ENCODE assay signal across 26 mouse cellular contexts in genomic region chr13:37021575-37021974, GRCm38 (mm10). TPM values are rescaled to one million over a fixed set of nuclear protein-coding genes. Genes with fewer than 3 reads are reported as not detected.
DNase-seq lines count a peak whose midpoint lies in the region; ATAC-seq and TF ChIP-seq lines count a peak whose summit lies in the region.
"Had no signal": no experiment of that assay in that cellular context is flagged by ENCODE, and none has a peak within 500 bp of the region (broad histone marks: within the 10 kb centered on the region; RNA-seq: fewer than 3 reads in every experiment).

No protein-coding gene starts in this region.

- H3K9me3 ChIP-seq in forebrain, embryonic 14.5 days (replicated peaks; ENCODE audit: control insufficient read depth, low read length) = no peaks in the 10 kb centered on the region
- H3K9me3 ChIP-seq in forebrain, postnatal 0 days (ENCODE audit: low read length) = no peaks in the 10 kb centered on the region
- H3K9me3 ChIP-seq: embryonic facial prominence, embryonic 15.5 days; forebrain, embryonic 10.5 days; forebrain, embryonic 15.5 days; G1E; heart, embryonic 13.5 days had no signal

- TF ChIP-seq POLR2A in thymus, adult 2 months (IDR thresholded peaks at IDR 0.05; ENCODE audit: control insufficient read depth, extremely low read depth, insufficient read depth, low read length, poor library complexity) = no peak

- H3K27me3 ChIP-seq in forebrain, embryonic 14.5 days (replicated peaks; ENCODE audit: control insufficient read depth, insufficient read depth, low read length) = no peaks in the 10 kb centered on the region
- H3K27me3 ChIP-seq in forebrain, postnatal 0 days (ENCODE audit: insufficient read depth, low read length) = no peaks in the 10 kb centered on the region
- H3K27me3 ChIP-seq in thymus, adult 2 months (ENCODE audit: control insufficient read depth, insufficient read depth, low read length) = no peaks in the 10 kb centered on the region
- H3K27me3 ChIP-seq: embryonic facial prominence, embryonic 15.5 days; forebrain, embryonic 15.5 days; heart, embryonic 13.5 days; Patski had no signal

- H3K36me3 ChIP-seq in forebrain, embryonic 14.5 days (ENCODE audit: control insufficient read depth, insufficient read depth, low read length) = no peaks in the 10 kb centered on the region
- H3K36me3 ChIP-seq in forebrain, postnatal 0 days (ENCODE audit: insufficient read depth) = no peaks in the 10 kb centered on the region
- H3K36me3 ChIP-seq in thymus, adult 2 months (ENCODE audit: control insufficient read depth, insufficient read depth, low read length) = 0 out of 2 replicates have a peak, but pooled peaks cover 3% of the 10 kb centered on the region
- H3K36me3 ChIP-seq: embryonic facial prominence, embryonic 15.5 days; forebrain, embryonic 10.5 days; forebrain, embryonic 15.5 days; G1E; heart, embryonic 13.5 days had no signal

- H3K27ac ChIP-seq in forebrain, embryonic 14.5 days (ENCODE audit: low read depth, low read length) = no peak overlapping the region
- no peak overlapping the region for H3K27ac ChIP-seq in forebrain, postnatal 0 days (ENCODE audit: low read depth, low read length)
- peak overlapping the region; percentile 2; the same call in 1 of the 2 replicates for H3K27ac ChIP-seq in thymus, adult 2 months (ENCODE audit: control insufficient read depth, insufficient read depth, low read length)
- H3K27ac ChIP-seq: embryonic facial prominence, embryonic 15.5 days; forebrain, embryonic 10.5 days; forebrain, embryonic 15.5 days; heart, embryonic 13.5 days had no signal

- no peak overlapping the region for H3K4me3 ChIP-seq in forebrain, embryonic 14.5 days (ENCODE audit: low read depth, low read length)
- no peak overlapping the region for H3K4me3 ChIP-seq in forebrain, postnatal 0 days (ENCODE audit: low read depth, low read length)
- H3K4me3 ChIP-seq in thymus, adult 2 months (ENCODE audit: control insufficient read depth, insufficient read depth, low read length) = no peak overlapping the region
- H3K4me3 ChIP-seq: embryonic facial prominence, embryonic 15.5 days; erythroblast, embryonic 14.5 days; forebrain, embryonic 10.5 days; forebrain, embryonic 15.5 days; heart, embryonic 13.5 days had no signal

- 85% methylated on average over 2 of the region's 2 CpGs for WGBS in forebrain, embryonic 14.5 days
- 67% methylated on average over 2 of the region's 2 CpGs for whole genome bisulfite sequencing in forebrain, postnatal 0 days
- WGBS in thymus, adult 2 months = 29% methylated on average over 2 of the region's 2 CpGs

- ATAC-seq in forebrain, embryonic 14.5 days = no peak
- ATAC-seq in forebrain, postnatal 0 days = no peak
- ATAC-seq: activated CD4-positive, CD25-positive, alpha-beta regulatory T cell, adult 4 months; CD4-positive, CD25-positive, alpha-beta regulatory T cell, adult 4 months; forebrain, embryonic 15.5 days; hindbrain, embryonic 16.5 days; inflammation-experienced regulatory T-cells, adult 6 months; Patski had no signal

- H3K4me1 ChIP-seq in forebrain, embryonic 14.5 days (ENCODE audit: control insufficient read depth, insufficient read depth, low read length) = no peaks in the 10 kb centered on the region
- H3K4me1 ChIP-seq in forebrain, postnatal 0 days (ENCODE audit: insufficient read depth) = no peaks in the 10 kb centered on the region
- peaks cover 6% of the 10 kb centered on the region for H3K4me1 ChIP-seq in thymus, adult 2 months (replicated peaks; ENCODE audit: control insufficient read depth, insufficient read depth, low read length)
- H3K4me1 ChIP-seq: embryonic facial prominence, embryonic 15.5 days; forebrain, embryonic 10.5 days; forebrain, embryonic 15.5 days; heart, embryonic 13.5 days had no signal

- no peak overlapping the region for H3K9ac ChIP-seq in forebrain, embryonic 14.5 days (ENCODE audit: low read length)
- no peak overlapping the region for H3K9ac ChIP-seq in forebrain, postnatal 0 days
- H3K9ac ChIP-seq: embryonic facial prominence, embryonic 15.5 days; forebrain, embryonic 15.5 days; heart, embryonic 13.5 days had no signal

- TF ChIP-seq CTCF in forebrain, postnatal 0 days (IDR thresholded peaks at IDR 0.05; ENCODE audit: low read depth) = no peak
- no peak for TF ChIP-seq CTCF in thymus, adult 2 months (IDR thresholded peaks at IDR 0.05; ENCODE audit: borderline replicate concordance, control insufficient read depth, extremely low read depth, insufficient read depth, low read length, poor library complexity)

- H3K4me2 ChIP-seq in forebrain, embryonic 14.5 days (ENCODE audit: low read length) = no peak overlapping the region
- H3K4me2 ChIP-seq in forebrain, postnatal 0 days (ENCODE audit: low read depth) = no peak overlapping the region
- H3K4me2 ChIP-seq: embryonic facial prominence, embryonic 15.5 days; forebrain, embryonic 15.5 days; heart, embryonic 13.5 days had no signal

- peak; percentile 10 for DNase-seq in forebrain, embryonic 14.5 days (ENCODE audit: low spot score)
- DNase-seq in forebrain, postnatal 0 days = no peak
- peak; percentile 22 for DNase-seq in thymus, adult 2 months
- peak; percentile 32 for DNase-seq in thymus, postnatal 25 days
- DNase-seq in yolk sac, embryonic 10.5 days (ENCODE audit: low spot score) = no peak
- DNase-seq in Muller cell, postnatal 12 days (ENCODE audit: inconsistent ontology term) = no peak
- no peak for DNase-seq in right cerebral cortex, adult 2 months (ENCODE audit: low spot score in 2 of 2)
- DNase-seq: adrenal gland, postnatal 25 days; B cell, adult 2 months; cerebellum, adult 11 months; cerebellum, adult 8-10 months; cerebellum, postnatal 14 days; embryo, embryonic 11 days; gastrocnemius, postnatal 10 days; heart, postnatal 36 days had no signal

RNA-seq across cellular contexts. Expression of gene F13a1, which starts 28.5 kb away (rescaled TPM):
- 5.2 and 11.1 TPM in 2 replicates for polyA plus RNA-seq in forebrain, embryonic 14.5 days (2014; fragmentation: Nextera tagmentation; extraction: Ambion mirVana)
- total RNA-seq in forebrain, postnatal 0 days (2014; rRNA removed) = 16.5 and 25.2 TPM in 2 replicates
- 7.6 and 11.5 TPM in 2 replicates for polyA plus RNA-seq in forebrain, postnatal 0 days (2015; fragmentation: Nextera tagmentation; extraction: Ambion mirVana)
- 19.5 and 22.9 TPM in 2 replicates for polyA plus RNA-seq in thymus, adult 2 months (2012; rRNA removed)
- polyA plus RNA-seq: G1E, Patski had no signal

Comparison
In these comparisons a context has a peak if more than half of its experiments do, and no peak if none do; other contexts are left out.
1. DNase-seq: peak in forebrain, embryonic 14.5 days (single experiment), thymus, adult 2 months (single experiment) and thymus, postnatal 25 days (single experiment); none in forebrain, postnatal 0 days (single experiment), yolk sac, embryonic 10.5 days (single experiment), Muller cell, postnatal 12 days (single experiment) and right cerebral cortex, adult 2 months (0 of 2).